19 mouse cellular contexts compared by ENCODE assay signal in the genomic region with DNA sequence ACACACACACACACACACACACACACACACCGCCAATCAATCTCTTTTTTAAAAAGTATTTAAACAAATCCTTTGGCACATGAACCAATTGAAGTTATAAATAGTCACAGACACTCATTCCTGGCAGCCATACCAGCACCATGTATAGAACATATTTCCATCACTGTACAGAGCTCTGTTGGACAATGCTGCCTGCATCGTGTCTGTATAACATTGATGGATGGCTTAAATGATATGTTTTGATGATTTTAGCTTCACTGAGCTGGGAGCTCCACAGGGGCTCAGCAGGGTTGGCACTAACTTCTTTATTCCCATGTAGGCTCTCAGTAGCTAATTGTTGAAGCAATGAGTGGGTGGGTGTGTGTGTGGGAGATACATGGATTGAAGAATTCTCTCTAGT. TPM values are rescaled to one million over a fixed set of nuclear protein-coding genes. Genes with fewer than 3 reads are reported as not detected.
"Had no signal": no experiment of that assay in that cellular context is flagged by ENCODE, and none has a peak within 500 bp of the region (broad histone marks: within the 10 kb centered on the region; RNA-seq: fewer than 3 reads in every experiment).

No protein-coding gene starts in this region.

- H3K9ac ChIP-seq: lung, embryonic 14.5 days; neural tube, embryonic 13.5 days; neural tube, embryonic 15.5 days had no signal

- H3K36me3 ChIP-seq: neural tube, embryonic 13.5 days; neural tube, embryonic 15.5 days had no signal

- DNase-seq: lung, adult 18-20 months; lung, embryonic 14.5 days; lung, postnatal 10 days; lung, postnatal 4 days; midbrain, embryonic 14.5 days; retina, postnatal 1 day; right cerebral cortex, adult 18-20 months; right cerebral cortex, postnatal 25 days; right cerebral cortex, postnatal 4 days; spleen, adult 18-20 months; thymus, adult 18-20 months; thymus, postnatal 14 days; thymus, postnatal 36 days had no signal

- H3K4me2 ChIP-seq: lung, embryonic 14.5 days; neural tube, embryonic 13.5 days; neural tube, embryonic 15.5 days had no signal

- H3K9me3 ChIP-seq: neural tube, embryonic 15.5 days had no signal

- H3K27ac ChIP-seq: midbrain, embryonic 10.5 days; neural tube, embryonic 13.5 days; neural tube, embryonic 15.5 days had no signal

- H3K4me3 ChIP-seq: midbrain, embryonic 10.5 days; myocyte; neural tube, embryonic 13.5 days; neural tube, embryonic 15.5 days had no signal

- H3K27me3 ChIP-seq: neural tube, embryonic 13.5 days; neural tube, embryonic 15.5 days had no signal

RNA-seq across cellular contexts. Expression of gene Dok5, which starts 11.9 kb away (rescaled TPM):
- total RNA-seq: megakaryocyte, adult 5-6 weeks; megakaryocyte-erythroid progenitor cell, adult 5-6 weeks had no signal
